Mouse (Mus musculus): ENCODE measurements at regions not wholly inside any gene's neighbourhood (a gene's known extent, or its start where the extent isn't known, plus 50 kb on each side); places are given as distances from the start of the nearest gene placed in this dataset.
A peak's percentile ranks its signal among the peaks of the same experiment; 100 is the strongest.

DNA sequence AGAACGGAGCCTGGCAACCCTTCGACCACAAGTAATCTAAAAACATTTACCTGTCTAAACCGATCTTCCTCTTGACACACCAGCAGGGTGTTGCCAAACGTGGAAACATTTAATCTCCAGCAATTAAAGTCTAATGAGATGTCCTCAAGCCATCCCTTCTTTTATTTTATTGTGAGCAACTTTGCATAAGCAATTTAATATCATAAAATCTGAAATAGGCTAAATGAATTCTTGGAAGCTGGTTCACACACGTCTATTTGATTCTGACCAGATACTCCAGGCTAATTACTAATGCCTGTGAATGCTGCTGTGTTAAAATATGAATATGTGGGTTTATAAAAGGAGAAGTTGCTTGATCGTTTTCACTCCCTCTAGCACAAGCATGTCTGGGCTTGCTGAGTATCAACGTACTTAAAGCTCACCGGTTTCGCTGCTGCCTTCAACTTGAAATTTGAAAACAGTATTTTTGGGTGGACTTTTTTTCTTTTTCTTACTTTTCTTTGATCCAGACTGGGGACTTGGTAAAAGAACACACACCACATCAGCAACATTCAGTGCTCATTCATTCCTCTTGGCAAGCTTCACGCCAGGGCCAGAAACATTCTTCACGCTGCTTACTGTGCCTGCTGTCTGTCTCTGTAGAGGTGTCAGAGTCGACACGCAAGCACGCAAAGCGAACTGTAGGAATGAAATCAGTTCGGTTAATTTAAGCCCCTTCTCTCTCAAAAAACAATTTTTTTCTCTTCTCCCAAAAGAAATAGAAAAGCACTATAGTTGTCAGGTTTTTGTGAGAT lies 194.4 kb downstream of the Npr3 start:
- no peak for DNase-seq

- peak; percentile 8 for DNase-seq
Measured at GRCm38 (mm10) chr15:11701246-11701645, 205.8 kb downstream of the Npr3 start.

DNA sequence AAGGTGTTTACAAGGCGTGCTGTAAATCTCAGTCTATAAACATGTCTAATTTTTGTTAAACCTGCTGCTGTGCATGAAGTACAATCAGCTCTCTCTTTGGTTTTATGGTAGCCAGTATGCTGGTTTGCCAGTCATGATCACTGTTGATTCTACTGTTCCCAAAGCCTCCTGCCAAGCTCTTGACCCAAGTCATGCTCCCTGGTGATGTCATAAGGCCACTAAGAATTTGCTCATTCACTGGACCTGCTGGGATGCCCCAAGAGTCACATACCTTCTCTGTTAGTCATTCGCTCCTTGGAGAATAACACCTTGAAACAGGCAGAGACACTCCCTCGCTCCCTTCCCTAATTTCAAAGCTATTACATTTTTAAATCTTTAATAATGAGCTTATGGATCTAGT lies 207.2 kb downstream of the Npr3 start:
- DNase-seq = peak; percentile 53

DNA sequence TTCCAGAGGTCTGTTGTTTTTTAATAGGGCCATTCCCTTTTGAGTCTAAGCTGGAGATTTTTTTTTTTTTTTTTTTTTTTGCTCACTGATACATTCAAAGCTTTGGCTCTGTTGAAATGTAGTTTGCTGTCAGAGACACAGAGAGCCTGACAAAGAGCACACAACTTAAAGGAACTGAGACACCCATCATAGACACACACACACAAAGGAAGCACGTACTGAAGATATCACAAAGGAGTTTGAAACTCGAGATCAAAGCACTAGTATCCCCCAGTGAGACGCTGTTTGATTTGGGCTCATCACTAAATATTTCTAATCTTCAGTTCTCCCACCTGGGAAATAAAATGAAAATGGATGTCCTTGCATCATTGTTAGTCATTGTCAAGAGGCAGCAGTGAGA lies 210.0 kb downstream of the Npr3 start:
- DNase-seq = no peak

DNA sequence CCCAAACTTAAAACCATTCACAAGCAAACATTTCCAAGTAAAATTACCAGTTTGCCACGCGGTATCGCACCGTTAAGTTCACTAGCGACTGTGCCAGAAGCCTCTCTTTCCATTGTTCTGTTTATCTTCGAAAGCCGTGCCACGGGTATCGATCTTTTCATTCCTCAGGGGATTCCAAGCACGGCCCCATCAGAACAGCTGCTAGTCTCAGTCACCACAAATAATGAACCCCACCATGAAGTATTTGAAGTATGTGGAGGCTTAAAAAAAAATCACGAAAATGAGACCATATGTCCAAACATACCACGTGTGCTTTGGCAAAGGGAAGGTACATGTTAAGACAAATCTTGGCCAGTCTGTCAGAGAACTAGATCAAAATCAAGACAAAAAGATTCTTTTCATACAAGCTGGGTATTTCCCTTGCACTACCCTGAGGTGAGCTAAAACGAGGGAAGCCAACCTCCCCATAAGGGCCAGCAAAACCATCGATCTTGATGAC lies 213.3 kb downstream of the Npr3 start:
- no peak for DNase-seq

DNA sequence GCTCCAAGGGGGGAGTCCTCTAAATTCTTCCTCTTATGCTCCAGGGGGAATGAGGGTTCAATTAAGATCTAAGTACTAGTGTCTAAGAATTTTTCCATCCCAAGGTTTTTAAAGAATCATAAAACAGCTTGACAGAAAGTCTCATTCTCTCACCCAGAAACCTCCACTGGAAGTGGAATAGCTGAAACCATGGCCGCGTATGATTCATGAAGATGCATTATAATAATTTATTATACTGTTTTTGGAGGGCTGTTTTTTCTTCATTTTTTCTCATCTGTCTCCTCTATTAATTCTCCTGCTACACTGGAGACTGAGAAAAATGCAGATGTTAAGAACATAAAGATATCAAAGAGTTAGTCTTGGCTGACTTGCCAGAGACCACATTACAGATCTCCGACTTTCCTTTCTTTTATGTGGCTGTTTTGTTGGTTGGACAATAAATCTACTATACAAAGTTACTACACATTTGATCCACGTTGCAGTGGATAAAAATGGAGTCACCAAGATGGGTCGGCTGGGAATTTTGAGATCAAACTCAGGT lies 242.2 kb downstream of the Npr3 start:
- DNase-seq = no peak

DNA sequence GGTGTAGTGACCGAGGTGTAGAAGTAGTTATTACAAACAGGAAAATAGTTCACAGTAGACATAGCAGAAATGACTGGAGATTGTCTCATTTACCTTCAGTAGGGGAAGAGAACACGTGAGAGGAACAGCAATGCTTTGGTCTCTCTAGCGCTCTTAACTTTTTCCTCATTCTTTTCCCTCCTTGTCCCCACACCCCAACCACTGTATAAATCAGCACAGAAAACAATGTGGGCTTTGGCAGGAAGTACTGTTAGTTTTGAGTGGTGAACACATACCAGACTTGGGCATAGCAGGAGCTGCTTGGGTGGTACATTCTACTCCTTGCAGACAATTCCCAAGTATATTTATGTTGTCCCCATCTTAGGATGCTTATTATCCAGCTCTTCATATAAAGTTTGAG lies 251.9 kb downstream of the Npr3 start:
- DNase-seq = peak; percentile 14

DNA sequence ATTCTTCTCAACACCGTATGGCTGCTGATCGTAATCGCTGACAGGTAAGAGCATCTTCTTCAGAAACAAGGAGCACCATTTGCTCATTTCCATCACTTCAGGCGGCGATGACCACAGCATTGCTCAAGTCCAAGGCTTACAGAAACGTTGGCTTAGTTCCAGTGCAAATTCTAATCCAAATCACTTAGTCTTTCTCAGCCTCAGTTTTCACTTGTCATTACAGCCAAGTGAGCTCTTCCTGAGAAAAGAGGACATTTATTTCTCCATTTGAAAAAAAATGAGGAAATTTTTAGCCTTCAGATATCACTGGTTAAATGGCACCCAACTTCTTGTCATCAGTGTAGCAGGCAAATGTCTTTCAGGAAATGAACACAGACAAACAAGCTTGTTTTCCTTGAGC lies 246.8 kb upstream of the Tars start:
- peak; percentile 26 for DNase-seq

DNA sequence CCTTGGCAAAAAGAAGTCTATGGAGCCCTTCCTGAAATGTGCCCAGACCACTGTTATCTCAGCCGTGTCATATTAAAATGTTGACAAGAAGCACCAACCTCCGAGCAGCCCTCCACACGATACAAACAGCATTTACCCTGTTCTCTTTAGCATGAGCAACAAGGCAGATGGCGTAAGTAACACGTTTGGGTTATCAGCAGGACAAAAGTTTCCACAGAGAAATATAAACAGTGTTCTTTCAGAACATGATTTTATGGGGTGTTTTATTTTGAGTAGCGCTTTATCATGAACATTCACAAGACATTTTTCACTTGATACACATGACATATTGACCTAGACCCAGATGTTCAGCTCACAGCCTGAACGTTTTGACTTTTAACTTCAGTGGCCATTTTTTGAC lies 245.3 kb upstream of the Tars start:
- DNase-seq = peak; percentile 38

- DNase-seq = no peak
Measured at GRCm38 (mm10) chr15:11630654-11631053, 231.2 kb upstream of the Tars start.

DNA sequence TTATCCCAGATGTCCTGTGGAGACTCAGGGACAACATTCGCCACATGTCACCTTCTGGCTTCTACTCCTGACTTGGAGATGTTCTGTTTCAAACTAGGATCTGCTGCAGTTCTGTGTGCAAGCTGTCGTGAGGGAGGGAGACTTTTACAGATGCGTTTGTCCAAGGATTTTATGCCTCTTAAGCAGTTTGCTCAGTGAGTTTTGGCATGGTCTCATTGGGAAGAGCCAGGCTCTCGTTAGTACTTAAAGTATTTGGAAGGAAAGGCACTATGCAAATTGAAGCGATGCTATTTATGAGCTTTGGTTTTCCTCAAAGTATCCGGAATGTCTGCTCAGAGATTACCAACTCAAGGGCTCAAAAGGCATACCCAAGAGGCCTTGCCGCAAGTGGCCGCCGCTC lies 227.0 kb upstream of the Tars start:
- no peak for DNase-seq

- DNase-seq = no peak
Measured at GRCm38 (mm10) chr15:11612416-11612815, 213.0 kb upstream of the Tars start.

DNA sequence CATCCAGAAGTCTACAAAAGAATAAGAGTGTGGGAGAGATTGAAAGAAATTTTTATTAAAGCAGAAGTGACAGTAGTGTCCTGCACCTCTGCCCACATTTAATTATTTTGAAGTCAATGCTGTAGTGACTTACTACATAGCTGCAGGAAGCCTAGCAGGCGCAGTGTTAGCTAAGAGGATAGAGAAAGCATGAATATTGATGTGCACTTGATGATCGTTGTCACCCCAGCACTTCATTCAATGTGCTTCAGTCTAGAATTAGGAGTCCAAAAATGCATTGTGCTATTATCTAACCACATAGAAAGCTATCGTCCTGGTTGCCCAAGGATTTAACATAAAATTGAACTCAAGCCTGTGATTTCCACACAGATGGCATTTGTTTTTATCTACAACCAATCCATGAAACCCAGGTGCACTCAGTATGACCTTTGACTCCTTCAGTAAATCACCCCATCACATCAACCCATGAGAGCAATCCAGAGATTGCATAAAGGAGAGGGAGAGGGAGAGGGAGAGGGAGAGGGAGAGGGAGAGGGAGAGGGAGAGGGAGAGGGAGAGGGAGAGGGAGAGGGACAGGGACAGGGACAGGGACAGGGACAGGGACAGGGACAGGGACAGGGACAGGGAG lies 210.7 kb upstream of the Tars start:
- DNase-seq = no peak

DNA sequence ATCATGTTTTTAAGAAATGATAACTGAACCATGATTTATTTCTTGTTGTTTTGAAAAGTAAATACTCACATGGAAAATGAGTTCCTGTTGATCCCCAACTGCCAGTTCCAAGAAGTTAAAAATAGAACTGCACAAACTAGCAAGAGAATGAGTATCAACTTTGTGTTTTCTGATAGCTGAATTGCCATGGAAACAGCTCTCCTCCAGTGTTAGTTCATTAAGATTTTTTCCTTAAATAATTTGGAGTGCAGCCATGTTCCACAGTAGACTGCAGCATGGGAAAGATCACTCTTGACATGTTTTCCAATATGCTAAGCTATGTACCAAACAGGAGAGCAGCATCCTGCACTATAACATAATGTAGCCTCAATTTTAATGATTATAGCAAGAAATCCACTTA lies 208.0 kb upstream of the Tars start:
- DNase-seq = peak; percentile 6

DNA sequence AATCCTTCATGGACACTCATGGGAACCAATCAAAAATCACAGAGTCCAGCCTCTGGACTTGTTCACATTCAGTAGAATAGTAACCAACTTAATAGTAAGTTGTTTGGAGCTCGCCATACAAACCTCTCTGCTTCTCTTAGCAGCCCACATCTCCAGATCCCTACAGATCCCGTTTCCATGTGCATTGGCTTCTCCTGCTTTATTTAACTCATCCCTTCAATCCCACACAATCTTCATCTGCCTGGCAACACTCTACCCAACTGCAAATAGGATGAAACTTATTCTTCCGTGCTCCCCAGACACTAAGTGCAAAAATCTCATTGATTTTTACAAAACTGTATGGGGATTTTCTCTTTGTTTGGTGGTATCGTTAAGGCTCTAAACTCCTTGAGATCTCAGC lies 206.2 kb upstream of the Tars start:
- no peak for DNase-seq

DNA sequence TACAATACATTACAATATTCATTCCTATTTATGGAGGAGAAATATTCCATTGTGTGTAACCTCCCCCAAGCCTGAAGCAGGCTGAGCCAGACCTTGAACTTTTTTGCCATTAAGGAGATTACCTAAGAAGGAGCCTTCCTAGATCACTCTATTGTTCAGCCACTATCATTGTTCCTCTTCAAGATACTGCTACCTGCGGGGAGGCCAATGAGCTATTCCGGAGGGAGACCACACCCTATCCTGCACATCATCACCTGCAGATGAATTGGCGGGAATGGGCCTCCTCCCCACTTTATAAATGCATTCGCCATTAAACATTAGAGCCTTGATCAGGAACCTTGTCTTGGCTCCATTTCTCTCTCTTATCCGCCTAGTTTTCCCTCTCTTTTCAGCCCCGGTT lies 197.6 kb upstream of the Tars start:
- DNase-seq = no peak

- DNase-seq = peak; percentile 56
Measured at GRCm38 (mm10) chr15:11590542-11591116, 191.2 kb upstream of the Tars start.

GRCm38 (mm10) chr15:11589795-11590194 lies 190.3 kb upstream of the Tars start:
- DNase-seq = no peak

DNA sequence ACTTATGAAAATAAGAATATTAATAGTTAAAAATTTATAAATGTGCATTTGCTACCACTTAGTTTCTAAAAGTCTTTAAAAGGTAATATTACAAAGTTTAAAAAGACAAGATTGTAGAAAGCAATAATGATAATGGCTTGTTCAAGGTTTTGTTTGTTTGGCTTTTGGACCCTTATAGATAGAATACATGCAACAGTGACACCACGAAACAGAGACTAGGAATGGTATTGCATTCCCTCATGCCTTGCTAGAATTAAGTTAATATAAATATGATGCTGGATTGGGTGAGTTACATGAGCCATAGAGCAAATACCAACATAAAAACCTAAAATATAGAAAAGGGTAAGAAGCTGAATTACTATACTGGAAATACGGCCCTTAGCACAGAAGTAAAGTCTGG lies 186.9 kb upstream of the Tars start:
- DNase-seq = no peak

DNA sequence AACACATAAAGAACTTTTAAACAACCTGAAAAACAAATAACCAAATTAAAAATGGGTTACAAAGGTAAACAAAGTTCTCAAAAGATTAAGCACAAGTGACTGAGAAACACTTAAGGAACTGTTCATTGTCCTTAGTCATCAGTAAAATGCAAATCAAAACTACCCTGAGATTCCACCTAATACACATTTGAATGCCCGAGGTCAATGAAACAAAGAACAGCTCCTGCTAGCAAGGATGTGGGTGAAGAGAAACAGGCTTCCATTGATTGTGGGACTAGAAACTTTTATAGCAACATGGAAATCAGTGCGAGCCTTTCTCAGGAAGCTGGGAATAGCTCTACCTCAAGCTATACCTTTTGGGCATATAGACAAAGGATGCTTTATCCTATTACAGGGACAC lies 184.7 kb upstream of the Tars start:
- DNase-seq = no peak

GRCm38 (mm10) chr15:11578331-11578730 lies 178.9 kb upstream of the Tars start:
- DNase-seq = no peak

GRCm38 (mm10) chr15:11574359-11574758 lies 174.9 kb upstream of the Tars start:
- peak; percentile 12 for DNase-seq

DNA sequence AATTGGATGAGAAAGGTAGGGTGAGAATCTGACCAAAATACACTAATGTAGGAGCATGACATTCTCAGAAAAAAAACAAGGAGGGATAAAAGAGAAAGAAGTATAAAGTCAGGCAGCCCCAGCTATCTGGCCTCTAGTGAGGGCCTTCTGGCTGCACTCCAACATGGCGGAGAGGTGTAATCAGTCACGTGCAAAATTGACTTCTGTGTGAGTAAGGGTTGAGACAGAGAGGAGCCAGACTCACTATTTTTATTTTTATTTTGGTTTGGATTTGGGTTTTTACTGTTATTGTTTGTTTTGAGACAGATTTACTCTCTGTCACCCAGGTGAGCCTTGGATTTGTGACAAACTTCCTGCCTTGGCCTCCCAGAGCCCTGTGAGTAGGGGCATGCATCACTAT lies 174.0 kb upstream of the Tars start:
- DNase-seq = no peak

DNA sequence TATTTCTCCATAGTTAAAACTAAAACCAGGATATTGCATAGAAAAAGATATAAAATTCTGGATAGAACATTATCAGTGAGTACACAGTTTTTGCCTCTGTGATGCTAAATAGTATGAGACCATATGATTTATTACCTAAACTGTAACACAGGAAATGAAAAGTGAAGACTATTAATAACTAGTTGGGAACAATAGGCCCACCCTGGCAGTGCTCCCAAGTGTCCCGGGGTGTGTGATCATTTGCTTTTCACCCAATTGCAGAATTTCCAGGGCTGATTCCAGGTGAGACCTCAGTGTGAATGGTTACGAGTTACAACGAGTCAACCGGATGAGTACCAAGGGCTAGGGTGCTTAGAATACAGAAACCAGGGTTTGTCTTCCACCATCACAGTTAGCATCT lies 172.6 kb upstream of the Tars start:
- no peak for DNase-seq
